Mouse (Mus musculus) brain, adult 2 months (tissue): Measurements from ENCODE around the gene Nr1h2.

Experiments used
- DNase-seq: peaks from one replicate; pipeline ENCODE4 v3.0.0; 2011; ENCODE audit warnings: low read depth, low spot score

Gene Nr1h2

GRCm38 (mm10) chr7:44585606-44586005 is 31.9 kb upstream of the Nr1h2 start:
- DNase-seq: no peak

GRCm38 (mm10) chr7:44584921-44585320 is 31.2 kb upstream of the Nr1h2 start:
- DNase-seq: no peak

GRCm38 (mm10) chr7:44584265-44584804 is 30.6 kb upstream of the Nr1h2 start:
- DNase-seq: no peak

DNA sequence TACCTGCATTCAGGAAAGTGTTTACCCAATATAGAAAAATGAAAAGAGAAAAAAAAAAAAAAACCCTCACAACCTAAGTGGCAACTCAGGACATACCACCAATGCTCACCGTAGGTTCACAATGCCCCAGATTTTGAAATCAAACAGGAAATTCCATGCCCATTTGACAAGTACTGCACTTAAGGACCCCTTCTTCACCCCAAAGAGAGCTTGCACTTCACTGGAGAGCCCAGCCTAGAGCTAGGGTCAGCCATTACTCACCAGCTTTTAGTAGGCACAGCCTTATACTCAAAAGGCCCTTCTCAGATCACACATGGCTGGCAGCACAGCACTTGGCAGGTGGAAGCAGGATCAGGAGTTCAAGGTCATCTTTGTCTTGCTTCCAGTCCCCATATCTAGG is 29.4 kb upstream of the Nr1h2 start:
- DNase-seq: no peak

DNA sequence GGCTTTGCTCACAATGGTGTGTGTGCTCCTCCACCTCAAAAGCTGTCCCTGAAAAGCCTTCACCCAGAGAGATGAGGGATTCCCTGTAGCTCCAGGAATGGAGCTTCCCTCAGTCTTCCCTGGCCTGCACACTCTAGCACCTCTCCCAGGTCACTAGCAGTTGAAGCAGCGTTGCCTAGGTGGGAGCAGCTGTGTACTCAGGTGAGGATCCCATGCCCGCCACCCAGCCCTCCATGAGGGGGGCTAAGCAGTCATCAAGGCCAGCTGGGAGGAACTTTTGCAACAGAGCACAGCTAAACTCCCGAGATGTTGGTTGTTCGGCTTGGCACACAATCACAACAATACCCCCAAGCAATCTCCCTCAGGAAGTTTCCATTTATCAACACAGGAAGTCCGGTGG is 29.0 kb upstream of the Nr1h2 start:
- DNase-seq: no peak

DNA sequence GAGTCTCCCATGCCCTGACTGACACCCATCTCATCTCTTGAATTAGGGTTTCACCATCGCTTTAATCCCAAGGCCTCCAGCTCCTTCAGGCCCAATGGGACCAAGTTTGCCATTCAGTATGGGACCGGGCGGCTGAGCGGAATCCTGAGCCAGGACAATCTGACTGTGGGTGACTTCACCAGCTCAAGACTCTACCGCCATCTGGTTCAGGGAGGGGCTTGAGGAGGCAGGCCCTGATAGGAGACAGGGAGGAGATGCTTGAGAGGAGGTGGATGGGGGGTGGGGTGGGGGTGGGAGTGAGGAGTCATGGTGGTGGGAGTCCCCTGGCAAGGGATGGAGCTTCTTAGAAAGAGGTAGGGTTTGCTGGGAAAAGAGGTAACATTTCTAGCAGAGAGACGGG is 27.9 kb upstream of the Nr1h2 start:
- DNase-seq: no peak

- DNase-seq: no peak
Observed at GRCm38 (mm10) chr7:44576333-44576844, 22.6 kb upstream of the Nr1h2 start.

DNA sequence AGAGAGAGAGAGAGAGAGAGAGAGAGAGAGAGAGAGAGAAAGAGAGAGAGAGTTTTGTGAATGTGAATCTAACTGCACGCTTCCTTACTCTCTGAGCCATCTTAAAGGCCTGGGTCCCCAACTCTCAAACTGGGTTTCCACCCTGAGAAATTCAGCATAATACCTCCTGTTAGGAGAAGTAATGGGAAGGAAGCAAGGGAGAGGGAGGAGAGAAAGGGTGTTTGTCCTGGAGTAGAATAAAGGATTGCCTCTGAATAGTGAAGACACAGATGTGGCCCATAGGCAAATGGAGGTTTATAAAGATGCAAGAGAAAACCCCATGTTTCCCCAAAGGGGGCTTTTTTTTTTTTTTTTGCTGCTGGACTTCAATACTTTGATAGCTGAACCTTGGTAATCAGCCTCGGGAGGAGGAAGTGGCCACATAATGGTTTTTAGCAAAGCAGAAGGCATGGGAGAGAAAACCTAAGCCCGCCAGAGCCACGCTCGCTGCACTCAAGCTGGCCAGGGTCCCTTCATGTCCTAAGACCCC is 19.3 kb upstream of the Nr1h2 start:
- no peak for DNase-seq

DNA sequence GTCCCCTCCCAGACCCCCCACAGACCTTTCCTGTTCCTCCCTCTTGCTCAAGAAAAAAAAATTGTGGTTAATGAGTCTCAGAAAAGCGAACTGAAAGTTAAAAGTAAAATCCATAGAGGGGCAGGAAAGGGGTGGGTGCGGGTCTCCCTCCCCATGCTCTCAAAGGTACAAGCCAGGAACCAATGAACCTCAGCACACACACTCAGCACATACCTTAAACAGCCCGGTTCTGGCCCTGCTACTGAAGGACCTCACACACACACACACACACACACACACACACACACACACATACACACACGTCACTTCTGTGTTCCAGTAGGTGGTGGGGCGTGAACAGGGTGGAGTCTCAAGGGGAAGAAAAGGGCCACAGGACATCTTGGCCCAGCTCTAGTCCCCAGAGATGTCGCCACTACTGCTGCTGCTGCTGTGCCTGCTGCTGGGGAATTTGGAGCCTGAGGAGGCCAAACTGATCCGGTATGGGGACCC is 18.5 kb upstream of the Nr1h2 start, which contains the start of gene Napsa:
TSS of gene Napsa (plus strand) at position 168 of the 489 bp plus-strand sequence.
- DNase-seq: no peak

GRCm38 (mm10) chr7:44571811-44572210 is 18.1 kb upstream of the Nr1h2 start:
- no peak for DNase-seq

- no peak for DNase-seq
Observed at GRCm38 (mm10) chr7:44570989-44571388, 17.2 kb upstream of the Nr1h2 start.

DNA sequence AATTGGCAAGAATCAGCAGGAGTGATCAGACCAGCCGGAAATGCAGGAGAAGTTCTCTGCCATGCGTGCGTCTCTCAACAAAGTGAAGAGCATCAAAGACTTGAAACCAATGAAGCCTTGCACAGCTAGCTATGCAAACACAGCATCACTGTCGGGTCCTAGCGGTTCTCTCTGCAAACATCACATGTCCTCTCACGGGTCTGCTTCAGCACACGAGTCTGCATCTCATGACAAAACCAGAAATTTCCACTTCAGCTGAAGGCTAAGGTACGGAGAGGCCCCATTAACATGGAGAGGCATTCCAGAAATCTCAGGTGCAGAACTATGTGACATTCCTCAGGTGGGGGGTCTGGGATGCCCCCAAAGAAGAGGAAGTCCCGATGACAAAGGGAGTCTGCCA is 15.1 kb upstream of the Nr1h2 start:
- DNase-seq: no peak

DNA sequence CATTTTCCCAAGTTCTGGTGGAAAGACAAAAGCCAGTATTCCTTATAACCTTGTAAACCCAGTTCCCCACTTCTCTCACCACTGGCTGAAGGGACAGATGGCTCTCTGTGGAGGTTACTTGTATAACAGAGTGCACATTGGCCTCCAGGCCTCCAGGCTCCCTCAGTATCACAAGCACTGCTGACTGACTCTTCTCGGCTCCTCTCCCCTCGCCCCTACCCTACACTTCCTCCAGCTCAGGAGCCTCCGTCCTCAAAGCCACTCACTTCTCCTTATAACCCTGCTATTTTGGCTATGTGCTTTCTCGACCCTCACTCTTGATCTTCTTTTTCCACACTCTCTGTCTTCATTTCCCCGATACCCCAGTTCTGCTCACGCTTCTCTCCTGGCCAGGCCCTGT is 11.7 kb upstream of the Nr1h2 start:
- DNase-seq: no peak

- no peak for DNase-seq
Observed at GRCm38 (mm10) chr7:44564486-44564885, 10.7 kb upstream of the Nr1h2 start.

DNA sequence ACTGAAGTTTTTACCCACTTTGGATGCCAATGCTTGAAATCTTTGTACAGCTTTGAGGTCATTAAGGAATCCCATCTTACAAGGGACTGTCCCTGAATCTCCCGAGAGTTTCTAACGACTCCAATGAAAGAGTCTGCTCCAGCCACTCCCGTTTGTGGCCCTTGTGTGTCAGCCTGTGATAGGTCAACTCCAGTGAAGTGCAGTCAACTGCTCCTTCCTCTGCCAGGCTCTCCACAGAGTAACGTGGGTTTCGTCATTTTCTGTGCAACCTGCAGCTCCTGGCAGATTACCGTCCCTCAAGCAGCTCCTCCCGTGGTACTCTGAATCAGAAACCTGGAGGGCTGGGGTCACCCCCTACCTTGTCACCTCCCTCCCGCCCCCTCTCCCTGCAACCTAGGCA is 9.5 kb upstream of the Nr1h2 start:
- no peak for DNase-seq

GRCm38 (mm10) chr7:44560435-44561400 is 7.0 kb upstream of the Nr1h2 start:
- peak; percentile 93 for DNase-seq

- no peak for DNase-seq
Observed at GRCm38 (mm10) chr7:44557629-44558028, 3.9 kb upstream of the Nr1h2 start.

DNA sequence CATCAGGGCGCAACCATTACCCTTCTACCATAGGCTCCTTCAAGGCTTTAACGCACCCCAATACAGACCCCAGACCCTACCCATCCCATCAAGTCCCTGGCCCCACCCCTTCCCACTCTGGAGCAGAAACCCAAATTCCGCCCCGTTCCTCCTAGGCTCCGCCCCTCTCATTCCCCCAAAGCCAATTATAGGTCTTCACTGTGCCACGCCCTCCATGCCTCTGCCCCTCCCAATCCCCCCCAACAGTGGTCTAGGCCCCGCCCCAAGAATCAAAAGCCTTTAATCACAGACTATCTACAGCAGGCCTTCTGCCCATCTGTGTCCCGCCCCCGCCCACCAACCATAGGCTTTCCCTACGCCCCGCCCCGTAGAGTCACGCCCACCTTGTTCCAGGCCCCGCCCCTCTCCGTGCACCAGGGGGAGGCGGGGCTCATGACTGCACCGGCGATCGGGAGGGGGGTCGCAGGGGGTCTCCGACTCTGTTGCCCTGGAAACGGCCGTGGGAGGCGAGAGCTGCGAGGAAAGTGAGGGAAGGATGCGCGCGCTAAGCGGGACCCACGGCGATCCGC is 471 bp downstream of the Nr1h2 start:
- peak; percentile 78 for DNase-seq

GRCm38 (mm10) chr7:44552141-44552908 is 1.4 kb downstream of the Nr1h2 start:
- no peak for DNase-seq

GRCm38 (mm10) chr7:44551731-44552130 is 2.0 kb downstream of the Nr1h2 start:
- no peak for DNase-seq

- DNase-seq: no peak
Observed at GRCm38 (mm10) chr7:44551301-44551700, 2.5 kb downstream of the Nr1h2 start.

- no peak for DNase-seq
Observed at GRCm38 (mm10) chr7:44550409-44550678, 3.4 kb downstream of the Nr1h2 start.
